Mouse (Mus musculus) neural tube, embryonic 11.5 days (tissue): ENCODE data around the gene Josd1. TPM values are rescaled to one million over a fixed set of nuclear protein-coding genes. Genes with fewer than 3 reads are reported as not detected.

Experiments used
- ATAC-seq: fragments of 200-750 bp; cut with Nextera tagmentation; 2 replicates; pipeline ENCODE4 v1.8.0; 2017; ENCODE audit warnings: moderate number of reproducible peaks, mild to moderate bottlenecking, moderate TSS enrichment, moderate library complexity; ENCODE audit not compliant: insufficient read depth, low FRiP score, low TSS enrichment
- DNase-seq: peaks from one replicate; pipeline ENCODE4 v3.0.0-alpha.2; 2015; ENCODE audit warnings: low spot score
- H3K27ac ChIP-seq: fragments of 300-500 bp; sonication (generic); 2 replicates; pipeline ENCODE4 v1.5.1; 2014; ENCODE audit warnings: low read depth, mild to moderate bottlenecking, low read length
- H3K27me3 ChIP-seq: fragments of 300-500 bp; sonication (generic); 2 replicates; pipeline ENCODE4 v1.6.1; 2014; ENCODE audit warnings: mild to moderate bottlenecking, low read length, mixed read lengths; ENCODE audit not compliant: control insufficient read depth, insufficient read depth
- H3K36me3 ChIP-seq: fragments of 300-500 bp; sonication (generic); 2 replicates; pipeline ENCODE4 v1.6.1; 2014; ENCODE audit warnings: mild to moderate bottlenecking, low read length, moderate library complexity, mixed read lengths; ENCODE audit not compliant: control insufficient read depth, insufficient read depth
- H3K4me1 ChIP-seq: fragments of 300-500 bp; sonication (generic); 2 replicates; pipeline ENCODE4 v1.6.1; 2014; ENCODE audit warnings: low read length, mixed read lengths; ENCODE audit not compliant: control insufficient read depth, insufficient read depth
- H3K4me2 ChIP-seq: fragments of 300-500 bp; sonication (generic); 2 replicates; pipeline ENCODE4 v1.6.1; 2014; ENCODE audit warnings: low read depth, mild to moderate bottlenecking, moderate library complexity
- H3K4me3 ChIP-seq: fragments of 300-500 bp; sonication (generic); 2 replicates; pipeline ENCODE4 v1.5.1; 2014; ENCODE audit warnings: low read depth, low read length
- H3K9ac ChIP-seq: fragments of 300-500 bp; sonication (generic); 2 replicates; pipeline ENCODE4 v1.6.1; 2014; ENCODE audit warnings: mild to moderate bottlenecking, low read length
- H3K9me3 ChIP-seq: fragments of 300-500 bp; sonication (generic); 2 replicates; pipeline ENCODE4 v1.6.1; 2016; ENCODE audit warnings: low read length; ENCODE audit not compliant: control insufficient read depth
- WGBS: fragments of 180-500 bp; shearing (Covaris S2); extraction: QIAGEN DNeasy Blood & Tissue Kit; methylation state at CpG from one replicate; pipeline ENCODE4 v1.1.7; 2014; 5-methylcytosine and 5-hydroxymethylcytosine counted together
- polyA plus RNA-seq: library from polyadenylated mRNA; unstranded; fragments of >200 nt; fragmentation: Nextera tagmentation; extraction: Ambion mirVana; gene quantifications from 2 replicates; pipeline ENCODE4 v1.2.1, GENCODE M21; 2014

Gene Josd1
- polyA plus RNA-seq, 1 experiment from 2014 or later = 16.4 TPM

- DNase-seq = no peak
- Histone ChIP-seq H3K9ac (no peak overlapping the region), H3K9me3 (no peaks in the 10 kb centered on the region), H3K4me2 (no peak overlapping the region), H3K36me3 (no peaks in the 10 kb centered on the region), H3K27ac (no peak overlapping the region), H3K27me3 (no peaks in the 10 kb centered on the region), H3K4me1 (peaks cover 6% of the 10 kb centered on the region), H3K4me3 (no peak overlapping the region)
- ATAC-seq = no peak
- 98% methylated on average over 2 of the region's 2 CpGs for WGBS
These were observed 8.8 kb upstream of the Josd1 start for GRCm38 (mm10) chr15:79696508-79696907.

- WGBS = 75% methylated on average over 3 of the region's 3 CpGs
- Histone ChIP-seq H3K9ac (no peak overlapping the region), H3K4me2 (no peak overlapping the region), H3K36me3 (no peaks in the 10 kb centered on the region), H3K4me3 (no peak overlapping the region), H3K27ac (no peak overlapping the region), H3K4me1 (peaks cover 6% of the 10 kb centered on the region), H3K27me3 (no peaks in the 10 kb centered on the region), H3K9me3 (no peaks in the 10 kb centered on the region)
- ATAC-seq (no peak), DNase-seq (no peak)
These were observed 7.8 kb upstream of the Josd1 start for GRCm38 (mm10) chr15:79695516-79695915.

- Histone ChIP-seq H3K9ac (no peak overlapping the region), H3K27me3 (no peaks in the 10 kb centered on the region), H3K4me1 (peaks cover 6% of the 10 kb centered on the region), H3K9me3 (no peaks in the 10 kb centered on the region), H3K4me2 (no peak overlapping the region), H3K36me3 (no peaks in the 10 kb centered on the region), H3K27ac (no peak overlapping the region), H3K4me3 (no peak overlapping the region)
- 88% methylated on average over 4 of the region's 4 CpGs for WGBS
- ATAC-seq (no peak), DNase-seq (no peak)
These were observed 6.8 kb upstream of the Josd1 start for GRCm38 (mm10) chr15:79694512-79694911.

GRCm38 (mm10) chr15:79693740-79694139 lies 6.0 kb upstream of the Josd1 start:
- Histone ChIP-seq H3K9me3 (no peaks in the 10 kb centered on the region), H3K27me3 (no peaks in the 10 kb centered on the region), H3K4me3 (no peak overlapping the region), H3K36me3 (no peaks in the 10 kb centered on the region), H3K27ac (no peak overlapping the region), H3K9ac (no peak overlapping the region), H3K4me2 (no peak overlapping the region), H3K4me1 (peaks cover 6% of the 10 kb centered on the region)
- WGBS = 84% methylated on average over 11 of the region's 11 CpGs
- ATAC-seq (no peak), DNase-seq (no peak)

GRCm38 (mm10) chr15:79692334-79692733 lies 4.6 kb upstream of the Josd1 start:
- H3K4me3 ChIP-seq = no peak overlapping the region
- no peak for DNase-seq
- H3K4me2 ChIP-seq = no peak overlapping the region
- no peaks in the 10 kb centered on the region for H3K9me3 ChIP-seq
- H3K27me3 ChIP-seq = no peaks in the 10 kb centered on the region
- WGBS = 76% methylated on average over 5 of the region's 5 CpGs
- H3K27ac ChIP-seq = no peak overlapping the region
- peaks cover 6% of the 10 kb centered on the region for H3K4me1 ChIP-seq
- H3K9ac ChIP-seq = no peak overlapping the region
- H3K36me3 ChIP-seq = no peaks in the 10 kb centered on the region
- no peak for ATAC-seq

- peak overlapping the region; percentile 81 for H3K4me3 ChIP-seq
- H3K4me2 ChIP-seq = peak overlapping the region; percentile 83
- DNase-seq = no peak
- H3K36me3 ChIP-seq = no peaks in the 10 kb centered on the region
- 0% methylated on average over 45 of the region's 53 CpGs for WGBS
- H3K27me3 ChIP-seq = no peaks in the 10 kb centered on the region
- peak overlapping the region; percentile 71 for H3K27ac ChIP-seq
- H3K9ac ChIP-seq = peak overlapping the region; percentile 85
- peaks cover 12% of the 10 kb centered on the region for H3K4me1 ChIP-seq
- no peaks in the 10 kb centered on the region for H3K9me3 ChIP-seq
- peak; percentile 41 for ATAC-seq
These were observed 3.3 kb upstream of the Josd1 start for GRCm38 (mm10) chr15:79691023-79691508.

- Histone ChIP-seq H3K36me3 (no peaks in the 10 kb centered on the region), H3K9ac (peak within 1 kb of the TSS; percentile 85), H3K4me2 (peak within 1 kb of the TSS; percentile 83), H3K27me3 (no peaks in the 10 kb centered on the region), H3K4me1 (peaks cover 17% of the 10 kb centered on the region), H3K27ac (peak within 1 kb of the TSS; percentile 71), H3K4me3 (peak within 1 kb of the TSS; percentile 81), H3K9me3 (no peaks in the 10 kb centered on the region)
- DNase-seq (peak; percentile 95), ATAC-seq (peak; percentile 97)
- WGBS = under 1% methylated on average over 45 of the region's 45 CpGs
These were observed 2.8 kb upstream of the Josd1 start, which contains the start of gene Gtpbp1 for GRCm38 (mm10) chr15:79690426-79691022. Gene Gtpbp1 (plus strand): TSS chr15:79690845.

- Histone ChIP-seq H3K9ac (no peak overlapping the region), H3K4me1 (peaks cover 24% of the 10 kb centered on the region), H3K27ac (no peak overlapping the region)
These were observed 2.1 kb upstream of the Josd1 start for GRCm38 (mm10) chr15:79689662-79690425.

More at GRCm38 (mm10) chr15:79689662-79690425, 2.1 kb upstream of the Josd1 start:
- Histone ChIP-seq H3K4me3 (peak overlapping the region; percentile 81), H3K27me3 (no peaks in the 10 kb centered on the region), H3K4me2 (peak overlapping the region; percentile 52), H3K9me3 (no peaks in the 10 kb centered on the region), H3K36me3 (no peaks in the 10 kb centered on the region)
- ATAC-seq (no peak), DNase-seq (no peak)
- WGBS = 17% methylated on average over 24 of the region's 24 CpGs
